Mouse (Mus musculus): ENCODE results near the gene Galk2. TPM values are rescaled to one million over a fixed set of nuclear protein-coding genes. Genes with fewer than 3 reads are reported as not detected.

The Galk2 gene
- 5.0 and 10.7 TPM in 2 replicates for total RNA-seq (2015; ENCODE audit: low replicate concordance)
- 2.9 and 7.2 TPM in 2 replicates for total RNA-seq (2017; ENCODE audit: low replicate concordance)

GRCm38 (mm10) chr2:125858521-125859280 is at the start of gene Galk2, which contains the start of gene Cops2:
Gene Galk2 (plus strand): TSS chr2:125859109.
Gene Cops2 (minus strand): TSS chr2:125859139.
- ATAC-seq (replicated peaks; ENCODE audit: low FRiP score, poor library complexity, severe bottlenecking): peak; percentile 98

- no peak for ATAC-seq (replicated peaks; ENCODE audit: low FRiP score, poor library complexity, severe bottlenecking)
Observed at GRCm38 (mm10) chr2:125809551-125809950, 49.4 kb upstream of the Galk2 start.

- no peak for ATAC-seq (replicated peaks; ENCODE audit: low FRiP score, poor library complexity, severe bottlenecking)
Observed at GRCm38 (mm10) chr2:125811332-125811731, 47.6 kb upstream of the Galk2 start.

GRCm38 (mm10) chr2:125813972-125814595 is 44.8 kb upstream of the Galk2 start:
- no peak for ATAC-seq (replicated peaks; ENCODE audit: low FRiP score, poor library complexity, severe bottlenecking)

- ATAC-seq (replicated peaks; ENCODE audit: low FRiP score, poor library complexity, severe bottlenecking): no peak
Observed at GRCm38 (mm10) chr2:125820397-125820796, 38.5 kb upstream of the Galk2 start.

GRCm38 (mm10) chr2:125826201-125826600 is 32.7 kb upstream of the Galk2 start:
- no peak for ATAC-seq (replicated peaks; ENCODE audit: low FRiP score, poor library complexity, severe bottlenecking)

GRCm38 (mm10) chr2:125827898-125828297 is 31.0 kb upstream of the Galk2 start:
- no peak for ATAC-seq (replicated peaks; ENCODE audit: low FRiP score, poor library complexity, severe bottlenecking)

GRCm38 (mm10) chr2:125829924-125830323 is 29.0 kb upstream of the Galk2 start:
- ATAC-seq (replicated peaks; ENCODE audit: low FRiP score, poor library complexity, severe bottlenecking): no peak

GRCm38 (mm10) chr2:125838091-125838490 is 20.8 kb upstream of the Galk2 start:
- ATAC-seq (replicated peaks; ENCODE audit: low FRiP score, poor library complexity, severe bottlenecking): no peak

- no peak for ATAC-seq (replicated peaks; ENCODE audit: low FRiP score, poor library complexity, severe bottlenecking)
Observed at GRCm38 (mm10) chr2:125838708-125839284, 20.1 kb upstream of the Galk2 start.

GRCm38 (mm10) chr2:125851237-125851636 is 7.7 kb upstream of the Galk2 start:
- peak; percentile 68 for ATAC-seq (replicated peaks; ENCODE audit: low FRiP score, poor library complexity, severe bottlenecking)

GRCm38 (mm10) chr2:125857707-125858106 is 1.2 kb upstream of the Galk2 start:
- no peak for ATAC-seq (replicated peaks; ENCODE audit: low FRiP score, poor library complexity, severe bottlenecking)

- ATAC-seq (replicated peaks; ENCODE audit: low FRiP score, poor library complexity, severe bottlenecking): no peak
Observed at GRCm38 (mm10) chr2:125863799-125864198, 4.9 kb downstream of the Galk2 start.

- no peak for ATAC-seq (replicated peaks; ENCODE audit: low FRiP score, poor library complexity, severe bottlenecking)
Observed at GRCm38 (mm10) chr2:125864551-125864950, 5.6 kb downstream of the Galk2 start.

- ATAC-seq (replicated peaks; ENCODE audit: low FRiP score, poor library complexity, severe bottlenecking): no peak
Observed at GRCm38 (mm10) chr2:125865585-125865984, 6.7 kb downstream of the Galk2 start.

GRCm38 (mm10) chr2:125866058-125866740 is 7.3 kb downstream of the Galk2 start:
- peak; percentile 53 for ATAC-seq (replicated peaks; ENCODE audit: low FRiP score, poor library complexity, severe bottlenecking)

- ATAC-seq (replicated peaks; ENCODE audit: low FRiP score, poor library complexity, severe bottlenecking): no peak
Observed at GRCm38 (mm10) chr2:125868301-125868700, 9.4 kb downstream of the Galk2 start.

- ATAC-seq (replicated peaks; ENCODE audit: low FRiP score, poor library complexity, severe bottlenecking): no peak
Observed at GRCm38 (mm10) chr2:125870159-125870558, 11.2 kb downstream of the Galk2 start.

- no peak for ATAC-seq (replicated peaks; ENCODE audit: low FRiP score, poor library complexity, severe bottlenecking)
Observed at GRCm38 (mm10) chr2:125885891-125886576, 27.1 kb downstream of the Galk2 start.

GRCm38 (mm10) chr2:125893096-125893495 is 34.2 kb downstream of the Galk2 start:
- no peak for ATAC-seq (replicated peaks; ENCODE audit: low FRiP score, poor library complexity, severe bottlenecking)

All from erythroblast, adult 5-6 weeks (primary cell).